Mouse (Mus musculus) hindbrain, embryonic 16.5 days (tissue): ENCODE measurements at regions not wholly inside any gene's neighbourhood (a gene's known extent, or its start where the extent isn't known, plus 50 kb on each side); places are given as distances from the start of the nearest gene placed in this dataset.

Experiments used
- ATAC-seq: fragments of 200-750 bp; cut with Nextera tagmentation; 2 replicates; pipeline ENCODE4 v1.8.0; 2017; ENCODE audit warnings: moderate TSS enrichment, moderate library complexity
- H3K27ac ChIP-seq: fragments of 300-500 bp; sonication (generic); 2 replicates; pipeline ENCODE4 v1.5.1; 2014; ENCODE audit warnings: low read depth, mild to moderate bottlenecking, control low read depth, low read length, moderate library complexity
- H3K27me3 ChIP-seq: fragments of 300-500 bp; sonication (generic); replicated peaks from 2 replicates; pipeline ENCODE4 v1.6.1; 2014; ENCODE audit warnings: low read length; ENCODE audit not compliant: control insufficient read depth, insufficient read depth
- H3K36me3 ChIP-seq: fragments of 300-500 bp; sonication (generic); 2 replicates; pipeline ENCODE4 v1.6.1; 2014; ENCODE audit warnings: mild to moderate bottlenecking, low read length, moderate library complexity, mixed read lengths; ENCODE audit not compliant: control insufficient read depth, insufficient read depth
- H3K4me1 ChIP-seq: fragments of 300-500 bp; sonication (generic); 2 replicates; pipeline ENCODE4 v1.6.1; 2014; ENCODE audit warnings: low read depth, low read length; ENCODE audit not compliant: control insufficient read depth, insufficient read depth
- H3K4me2 ChIP-seq: fragments of 300-500 bp; sonication (generic); 2 replicates; pipeline ENCODE4 v1.6.1; 2014; ENCODE audit warnings: mild to moderate bottlenecking, low read length, control low read depth, moderate library complexity
- H3K4me3 ChIP-seq: fragments of 300-500 bp; sonication (generic); 2 replicates; pipeline ENCODE4 v1.5.1; 2014; ENCODE audit warnings: mild to moderate bottlenecking, low read length, control low read depth, moderate library complexity
- H3K9ac ChIP-seq: fragments of 300-500 bp; sonication (generic); 2 replicates; pipeline ENCODE4 v1.6.1; 2014; ENCODE audit warnings: low read depth, mild to moderate bottlenecking, control low read depth, low read length, moderate library complexity
- H3K9me3 ChIP-seq: fragments of 300-500 bp; sonication (generic); 2 replicates; pipeline ENCODE4 v1.6.1; 2014; ENCODE audit warnings: mild to moderate bottlenecking, low read length, moderate library complexity; ENCODE audit not compliant: control insufficient read depth
- WGBS: fragments of 180-500 bp; shearing (Covaris S2); extraction: QIAGEN DNeasy Blood & Tissue Kit; methylation state at CpG from one replicate; pipeline ENCODE4 v1.1.7; 2014; 5-methylcytosine and 5-hydroxymethylcytosine counted together

DNA sequence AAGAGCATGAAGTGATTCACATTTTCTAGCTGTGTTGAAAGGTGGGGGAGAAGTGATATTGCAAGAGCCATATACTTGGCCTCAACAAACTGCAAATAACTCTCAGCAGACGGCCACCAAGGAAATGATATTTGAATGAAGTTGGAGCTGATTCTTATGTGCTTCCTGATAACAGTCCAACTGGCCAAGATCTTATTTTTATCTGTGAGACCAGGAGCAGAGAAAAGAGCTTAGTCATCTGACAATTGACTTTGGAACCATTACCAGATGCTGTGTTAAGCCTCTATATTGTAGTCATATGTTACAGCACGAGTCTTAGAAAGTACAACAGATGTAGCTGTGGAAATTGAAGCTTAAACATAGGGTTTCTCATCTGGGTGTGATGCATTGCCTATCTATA is 536.6 kb downstream of the Gm43517 start:
- no peak overlapping the region for H3K4me3 ChIP-seq
- no peak overlapping the region for H3K4me2 ChIP-seq
- H3K36me3 ChIP-seq: no peaks in the 10 kb centered on the region
- H3K9me3 ChIP-seq: no peaks in the 10 kb centered on the region
- no peak for ATAC-seq
- H3K27ac ChIP-seq: no peak overlapping the region
- no peaks in the 10 kb centered on the region for H3K27me3 ChIP-seq
- 82% methylated on average over 2 of the region's 2 CpGs for WGBS
- H3K9ac ChIP-seq: no peak overlapping the region
- H3K4me1 ChIP-seq: no peaks in the 10 kb centered on the region

- no peaks in the 10 kb centered on the region for H3K9me3 ChIP-seq
- no peaks in the 10 kb centered on the region for H3K36me3 ChIP-seq
- H3K9ac ChIP-seq: no peak overlapping the region
- no peaks in the 10 kb centered on the region for H3K27me3 ChIP-seq
- H3K4me3 ChIP-seq: no peak overlapping the region
- 84% methylated on average over 2 of the region's 2 CpGs for WGBS
- no peak overlapping the region for H3K4me2 ChIP-seq
- H3K4me1 ChIP-seq: no peaks in the 10 kb centered on the region; the same call in 1 of the 2 replicates
- no peak for ATAC-seq
- no peak overlapping the region for H3K27ac ChIP-seq
Observed at GRCm38 (mm10) chr12:49940818-49941217, 555.8 kb downstream of the Gm43517 start.

GRCm38 (mm10) chr12:49944911-49945627 is 560.1 kb downstream of the Gm43517 start:
- WGBS: 48% methylated on average over 9 of the region's 9 CpGs

GRCm38 (mm10) chr12:49945628-49946220 is 560.8 kb downstream of the Gm43517 start:
- no peak overlapping the region for H3K27ac ChIP-seq
- H3K27me3 ChIP-seq: no peaks in the 10 kb centered on the region
- H3K36me3 ChIP-seq: no peaks in the 10 kb centered on the region
- H3K4me1 ChIP-seq: no peaks in the 10 kb centered on the region; the same call in 1 of the 2 replicates
- no peak overlapping the region for H3K4me2 ChIP-seq
- H3K4me3 ChIP-seq: no peak overlapping the region
- peak; percentile 78 for ATAC-seq
- H3K9ac ChIP-seq: no peak overlapping the region
- WGBS: 29% methylated on average over 4 of the region's 4 CpGs
- no peaks in the 10 kb centered on the region for H3K9me3 ChIP-seq

More at GRCm38 (mm10) chr12:49944911-49945627, 560.1 kb downstream of the Gm43517 start:
- peak; percentile 54 for ATAC-seq
- no peaks in the 10 kb centered on the region; the same call in 1 of the 2 replicates for H3K4me1 ChIP-seq
- H3K27me3 ChIP-seq: no peaks in the 10 kb centered on the region
- H3K27ac ChIP-seq: 0 out of 2 replicates have a peak overlapping the region, but pooled peaks have one; percentile 9
- no peaks in the 10 kb centered on the region for H3K36me3 ChIP-seq
- no peak overlapping the region; the same call in 1 of the 2 replicates for H3K4me2 ChIP-seq
- no peaks in the 10 kb centered on the region for H3K9me3 ChIP-seq
- no peak overlapping the region for H3K9ac ChIP-seq
- no peak overlapping the region for H3K4me3 ChIP-seq

DNA sequence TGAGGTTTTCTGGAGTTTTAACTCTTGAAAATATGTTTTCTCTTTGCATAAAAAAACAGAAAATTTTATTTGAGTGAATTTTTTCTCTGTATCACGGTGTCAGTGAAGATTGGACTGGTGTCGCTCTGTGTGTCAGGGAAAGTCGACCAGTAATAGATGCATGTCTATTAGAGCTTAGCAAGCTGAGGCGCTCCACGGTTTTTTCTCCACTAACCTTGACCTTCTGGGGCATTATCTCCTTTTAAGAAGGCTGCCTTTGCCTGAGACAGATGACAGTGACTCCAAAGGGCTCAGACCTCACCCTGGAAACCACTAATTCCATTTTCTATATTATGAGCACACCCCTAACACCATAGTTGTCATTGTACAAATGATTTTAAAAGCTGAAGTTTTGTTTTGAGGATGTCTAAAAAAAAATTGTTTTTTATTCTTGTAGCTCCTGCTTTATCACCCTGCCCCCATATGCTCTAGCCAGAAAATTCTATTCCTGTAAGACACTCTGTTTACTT is 561.8 kb downstream of the Gm43517 start:
- Histone ChIP-seq H3K27me3 (no peaks in the 10 kb centered on the region), H3K4me3 (no peak overlapping the region), H3K4me1 (no peaks in the 10 kb centered on the region; the same call in 1 of the 2 replicates), H3K4me2 (no peak overlapping the region), H3K27ac (no peak overlapping the region), H3K36me3 (no peaks in the 10 kb centered on the region), H3K9ac (no peak overlapping the region), H3K9me3 (no peaks in the 10 kb centered on the region)
- WGBS: 21% methylated on average over 5 of the region's 5 CpGs
- ATAC-seq: no peak

DNA sequence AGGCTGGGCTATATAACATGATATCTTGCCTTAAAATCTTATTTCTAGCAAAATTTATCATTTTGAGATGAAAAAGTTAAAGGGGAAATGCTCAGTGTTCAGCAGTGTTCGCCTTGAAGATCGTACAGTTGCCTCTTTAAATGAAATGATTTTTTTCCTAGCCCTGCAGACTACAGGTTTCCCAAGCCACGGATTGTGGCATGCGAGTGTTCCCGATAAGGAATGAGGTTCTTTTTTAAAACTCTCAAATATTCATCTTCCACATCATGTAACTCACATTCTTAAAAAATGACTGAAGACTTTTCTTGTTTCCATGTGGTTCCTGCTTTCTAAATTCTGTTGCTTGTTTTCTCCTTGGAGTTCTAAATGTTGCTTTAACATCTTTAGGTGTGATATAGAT is 566.0 kb downstream of the Gm43517 start:
- Histone ChIP-seq H3K27me3 (no peaks in the 10 kb centered on the region), H3K4me1 (no peaks in the 10 kb centered on the region; the same call in 1 of the 2 replicates), H3K27ac (no peak overlapping the region), H3K4me2 (no peak overlapping the region), H3K4me3 (no peak overlapping the region), H3K36me3 (no peaks in the 10 kb centered on the region), H3K9me3 (no peaks in the 10 kb centered on the region), H3K9ac (no peak overlapping the region)
- no peak for ATAC-seq
- WGBS: 82% methylated on average over 5 of the region's 5 CpGs

- no peaks in the 10 kb centered on the region for H3K36me3 ChIP-seq
- ATAC-seq: peak; percentile 71
- no peak overlapping the region for H3K4me2 ChIP-seq
- no peaks in the 10 kb centered on the region for H3K27me3 ChIP-seq
- no peaks in the 10 kb centered on the region for H3K4me1 ChIP-seq
- no peak overlapping the region for H3K9ac ChIP-seq
- no peak overlapping the region for H3K27ac ChIP-seq
- H3K9me3 ChIP-seq: no peaks in the 10 kb centered on the region
- 42% methylated on average over 5 of the region's 5 CpGs for WGBS
- no peak overlapping the region for H3K4me3 ChIP-seq
Observed at GRCm38 (mm10) chr12:49951821-49952220, 566.8 kb downstream of the Gm43517 start.

DNA sequence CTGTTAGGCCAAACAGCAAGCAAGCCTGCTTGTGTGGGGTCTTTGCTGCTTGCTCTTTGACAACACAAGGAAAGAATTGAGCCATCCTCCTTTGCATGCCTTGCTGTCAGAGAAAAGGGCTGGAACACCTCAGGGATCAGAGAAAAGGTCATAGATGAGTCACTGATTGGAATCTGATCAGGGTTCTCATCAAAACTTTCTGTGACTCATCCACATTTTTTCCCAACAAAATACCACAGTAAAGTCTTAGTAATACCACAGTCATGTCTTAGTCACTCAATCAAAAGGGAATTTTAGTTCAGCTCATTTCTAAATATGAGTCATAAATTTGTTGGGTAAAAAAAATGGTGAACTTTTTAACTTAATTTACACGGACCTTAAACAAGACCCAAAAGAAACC is 583.1 kb downstream of the Gm43517 start:
- no peak overlapping the region for H3K9ac ChIP-seq
- 78% methylated on average over 1 of the region's 1 CpGs for WGBS
- no peaks in the 10 kb centered on the region for H3K9me3 ChIP-seq
- no peaks in the 10 kb centered on the region for H3K36me3 ChIP-seq
- ATAC-seq: no peak
- H3K4me1 ChIP-seq: no peaks in the 10 kb centered on the region
- no peak overlapping the region for H3K4me2 ChIP-seq
- H3K4me3 ChIP-seq: no peak overlapping the region
- H3K27me3 ChIP-seq: no peaks in the 10 kb centered on the region
- no peak overlapping the region for H3K27ac ChIP-seq

- WGBS: 12% methylated on average over 2 of the region's 2 CpGs
- ATAC-seq: no peak
- no peak overlapping the region for H3K4me2 ChIP-seq
- no peaks in the 10 kb centered on the region for H3K36me3 ChIP-seq
- H3K4me3 ChIP-seq: no peak overlapping the region
- H3K27ac ChIP-seq: no peak overlapping the region
- no peaks in the 10 kb centered on the region for H3K27me3 ChIP-seq
- H3K4me1 ChIP-seq: 0 out of 2 replicates have a peak, but pooled peaks cover under 1% of the 10 kb centered on the region
- H3K9me3 ChIP-seq: no peaks in the 10 kb centered on the region
- H3K9ac ChIP-seq: no peak overlapping the region
Observed at GRCm38 (mm10) chr12:49969546-49969945, 584.6 kb downstream of the Gm43517 start.
